Mouse (Mus musculus): ENCODE measurements around the gene Sh3bp2. TPM values are rescaled to one million over a fixed set of nuclear protein-coding genes. Genes with fewer than 3 reads are reported as not detected.
"Not testable (repeated sequence)": the region's sequence is repeated elsewhere in the genome, so short reads cannot be mapped to it uniquely, and the experiment has no call there.

The Sh3bp2 gene
- total and polyA plus RNA-seq, 3 experiments: 7.9 to 12.0 TPM; not detected in 1

DNA sequence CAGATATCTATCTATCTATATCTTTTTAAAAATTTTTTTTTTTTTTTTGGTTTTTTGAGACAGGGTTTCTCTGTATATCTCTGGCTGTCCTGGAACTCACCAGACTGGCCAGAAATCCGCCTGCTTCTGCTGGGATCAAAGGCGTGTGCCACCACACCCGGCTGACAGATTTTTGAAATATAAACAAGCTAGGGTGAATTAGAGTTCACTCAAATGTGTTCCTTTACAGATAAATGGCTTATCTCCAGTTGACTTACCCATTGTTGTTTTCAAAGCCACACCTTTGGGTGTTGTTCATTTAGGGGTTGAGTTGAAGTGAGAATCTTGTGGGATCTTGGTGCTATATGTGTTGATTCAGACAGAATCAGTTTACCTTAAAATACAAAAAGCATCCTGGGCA is 53.7 kb downstream of the Sh3bp2 start (continued):
- no peak for TF ChIP-seq KAT2A (conservative IDR thresholded peaks at IDR 0.05; ENCODE audit: low read depth, low read length)
- TF ChIP-seq TAL1 (IDR thresholded peaks at IDR 0.05; ENCODE audit: low read length): peak; percentile 83
- no peak for TF ChIP-seq CTCF (IDR thresholded peaks at IDR 0.05 in 2 of 3, conservative IDR thresholded peaks at IDR 0.05 in 1 of 3; ENCODE audit: control insufficient read depth in 1 of 3, insufficient read depth in 1 of 3, low read depth in 2 of 3, low read length in 3 of 3, poor library complexity in 1 of 3, severe bottlenecking in 1 of 3)
- TF ChIP-seq MAFK (IDR thresholded peaks at IDR 0.05; ENCODE audit: borderline replicate concordance, low read depth, low read length): peak; percentile 75; the same call in 1 of the 2 replicates
- TF ChIP-seq RAD21 (IDR thresholded peaks at IDR 0.05; ENCODE audit: low read depth, low read length): no peak

GRCm38 (mm10) chr5:34581671-34582313 is 56.2 kb downstream of the Sh3bp2 start:
- H3K4me3 ChIP-seq (ENCODE audit: control insufficient read depth in 1 of 2, insufficient read depth in 1 of 2, low read depth in 2 of 2, low read length in 2 of 2): peak overlapping the region; percentile 51

DNA sequence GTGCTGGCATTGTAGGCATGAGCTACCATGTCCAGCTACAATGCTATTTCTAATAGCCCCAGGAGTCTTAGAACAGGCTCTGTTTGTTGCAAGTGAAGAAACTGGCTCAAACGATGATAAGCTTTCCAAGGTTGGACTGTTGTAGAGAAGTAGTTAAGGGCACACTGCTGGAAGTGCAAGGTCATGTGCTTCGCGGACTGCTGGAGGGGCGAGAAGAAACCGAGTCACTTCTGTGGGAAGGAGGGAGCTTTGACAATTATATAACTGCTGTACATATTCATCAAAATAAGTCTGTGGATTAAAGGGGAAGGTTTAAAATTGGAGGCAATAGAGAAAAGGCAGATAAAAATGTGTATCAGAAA is 56.7 kb downstream of the Sh3bp2 start:
- TF ChIP-seq TBP (IDR thresholded peaks at IDR 0.05; ENCODE audit: low read depth, low read length): no peak
- TF ChIP-seq USF1 (IDR thresholded peaks at IDR 0.05; ENCODE audit: low read depth, low read length): peak; percentile 71
- no peak for TF ChIP-seq EP300 (IDR thresholded peaks at IDR 0.05; ENCODE audit: low read depth in 1 of 2, low read length in 2 of 2)
- no peak for TF ChIP-seq MEF2A (IDR thresholded peaks at IDR 0.05; ENCODE audit: extremely low read depth, insufficient replicate concordance, low read depth, low read length, poor library complexity, severe bottlenecking)
- no peak for TF ChIP-seq GABPA (IDR thresholded peaks at IDR 0.05; ENCODE audit: low read depth, low read length)
- TF ChIP-seq SIN3A (IDR thresholded peaks at IDR 0.05; ENCODE audit: low read length): 0 out of 2 replicates have a peak, but pooled peaks have one; percentile 19
- no peak for TF ChIP-seq ZC3H11A (IDR thresholded peaks at IDR 0.05; ENCODE audit: low read depth, low read length)
- TF ChIP-seq ZNF384 (IDR thresholded peaks at IDR 0.05; ENCODE audit: low read depth, low read length): no peak
- Histone ChIP-seq H3K36me3 (ENCODE audit: control insufficient read depth in 1 of 2, insufficient read depth in 2 of 2, low read length in 2 of 2) (peaks cover 0 to 38% of the 10 kb centered on the region in 2 experiments; a peak in 2 of 4 replicates), H3K9me3 (replicated peaks; ENCODE audit: insufficient read depth, low read length) (no peaks in the 10 kb centered on the region), H3K4me1 (ENCODE audit: control insufficient read depth in 1 of 2, insufficient read depth in 2 of 2, low read length in 2 of 2) (peaks cover 21 to 32% of the 10 kb centered on the region in 2 experiments), H3K27ac (ENCODE audit: control insufficient read depth, low read depth, low read length) (peak overlapping the region; percentile 85), H3K9ac (ENCODE audit: control insufficient read depth, low read depth, low read length, poor library complexity, severe bottlenecking) (peak overlapping the region; percentile 55), H3K4me3 (ENCODE audit: control insufficient read depth in 1 of 2, insufficient read depth in 1 of 2, low read depth in 2 of 2, low read length in 2 of 2) (peak overlapping the region; percentile 51), H3K79me2 (ENCODE audit: control insufficient read depth, insufficient read depth, low read length, poor library complexity) (peaks cover 9% of the 10 kb centered on the region), H3K27me3 (ENCODE audit: control insufficient read depth in 1 of 2, insufficient read depth in 2 of 2, low read length in 2 of 2) (no peaks in the 10 kb centered on the region)
- no peak for DNase-seq (ENCODE audit: low read depth, low spot score)

More at GRCm38 (mm10) chr5:34581671-34582313, 56.2 kb downstream of the Sh3bp2 start:
- Histone ChIP-seq H3K9ac (ENCODE audit: control insufficient read depth, low read depth, low read length, poor library complexity, severe bottlenecking) (peak overlapping the region; percentile 55), H3K27ac (ENCODE audit: control insufficient read depth, low read depth, low read length) (peak overlapping the region; percentile 85), H3K36me3 (ENCODE audit: control insufficient read depth in 1 of 2, insufficient read depth in 2 of 2, low read length in 2 of 2) (peaks cover 0 to 38% of the 10 kb centered on the region in 2 experiments; a peak in 2 of 4 replicates), H3K4me1 (ENCODE audit: control insufficient read depth in 1 of 2, insufficient read depth in 2 of 2, low read length in 2 of 2) (peaks cover 21 to 37% of the 10 kb centered on the region in 2 experiments)
- H3K79me2 ChIP-seq (ENCODE audit: control insufficient read depth, insufficient read depth, low read length, poor library complexity); H3K9me3 ChIP-seq (replicated peaks; ENCODE audit: insufficient read depth, low read length); H3K27me3 ChIP-seq (ENCODE audit: control insufficient read depth in 1 of 2, insufficient read depth in 2 of 2, low read length in 2 of 2): not testable (repeated sequence)
- peak; percentile 95 for DNase-seq (ENCODE audit: low read depth, low spot score)
- TF ChIP-seq ETS1 (IDR thresholded peaks at IDR 0.05; ENCODE audit: low read depth, low read length): peak; percentile 88
- TF ChIP-seq TCF12 (IDR thresholded peaks at IDR 0.05; ENCODE audit: low read depth, low read length): peak; percentile 85
- TF ChIP-seq JUND (IDR thresholded peaks at IDR 0.05; ENCODE audit: low read depth, low read length): peak; percentile 97
- 0 out of 2 replicates have a peak, but pooled peaks have one; percentile 62 for TF ChIP-seq UBTF (IDR thresholded peaks at IDR 0.05; ENCODE audit: borderline replicate concordance, insufficient read depth, low read depth, low read length)
- peak; percentile 92 for TF ChIP-seq TAL1 (IDR thresholded peaks at IDR 0.05; ENCODE audit: low read length)
- 0 out of 2 replicates have a peak, but pooled peaks have one; percentile 40 for TF ChIP-seq MYB (IDR thresholded peaks at IDR 0.05; ENCODE audit: low read depth, low read length)
- TF ChIP-seq POLR2A (IDR thresholded peaks at IDR 0.05; ENCODE audit: control insufficient read depth in 1 of 2, insufficient read depth in 1 of 2, low read depth in 1 of 2, low read length in 2 of 2, poor library complexity in 1 of 2): peak in 1 of 2 experiments; percentile 44; a peak in 1 of 4 replicates
- TF ChIP-seq TBP (IDR thresholded peaks at IDR 0.05; ENCODE audit: low read depth, low read length): peak; percentile 34
- TF ChIP-seq GATA1 (IDR thresholded peaks at IDR 0.05; ENCODE audit: low read depth, low read length): peak; percentile 85
- 0 out of 2 replicates have a peak, but pooled peaks have one; percentile 21 for TF ChIP-seq MXI1 (IDR thresholded peaks at IDR 0.05; ENCODE audit: low read depth, low read length)
- peak; percentile 35; the same call in 1 of the 2 replicates for TF ChIP-seq RCOR1 (IDR thresholded peaks at IDR 0.05; ENCODE audit: low read depth, low read length)
- TF ChIP-seq EP300 (IDR thresholded peaks at IDR 0.05; ENCODE audit: low read depth in 1 of 2, low read length in 2 of 2): peak; percentile 90 to 94

Data from MEL (cell line).